Mouse (Mus musculus) kidney, adult 2 months (tissue): ENCODE results near the gene Zfyve19. TPM values are rescaled to one million over a fixed set of nuclear protein-coding genes. Genes with fewer than 3 reads are reported as not detected.
A peak's percentile ranks its signal among the peaks of the same experiment; 100 is the strongest.

Source experiments
- DNase-seq: peaks from one replicate; pipeline ENCODE4 v3.0.0; 2021
- H3K27ac ChIP-seq: fragments of 200-500 bp; 2 replicates; pipeline ENCODE4 v1.5.1; 2012; ENCODE audit warnings: low read depth, low read length, control low read depth, inconsistent platforms; ENCODE audit not compliant: insufficient read depth
- H3K27me3 ChIP-seq: fragments of 200-500 bp; replicated peaks from 2 replicates; pipeline ENCODE4 v1.6.1; 2012; ENCODE audit warnings: mild to moderate bottlenecking, moderate library complexity, low read length, inconsistent platforms; ENCODE audit not compliant: control insufficient read depth, insufficient read depth
- H3K36me3 ChIP-seq: fragments of 200-500 bp; 2 replicates; pipeline ENCODE4 v1.6.1; 2012; ENCODE audit warnings: mild to moderate bottlenecking, moderate library complexity, low read length, inconsistent platforms; ENCODE audit not compliant: control insufficient read depth, insufficient read depth
- H3K4me1 ChIP-seq: fragments of 200-500 bp; 2 replicates; pipeline ENCODE4 v1.6.1; 2011; ENCODE audit warnings: low read length; ENCODE audit not compliant: control insufficient read depth, insufficient read depth
- H3K4me3 ChIP-seq: fragments of 200-500 bp; 2 replicates; pipeline ENCODE4 v1.5.1; 2011; ENCODE audit warnings: mild to moderate bottlenecking, low read depth, low read length, control low read depth; ENCODE audit not compliant: insufficient read depth
- CTCF ChIP-seq: fragments of 200-500 bp; conservative IDR thresholded peaks from 2 replicates; pipeline ENCODE4 v1.5.1; 2011; ENCODE audit warnings: low read depth, mild to moderate bottlenecking, control low read depth, low read length, moderate library complexity, mixed read lengths; ENCODE audit not compliant: insufficient read depth, insufficient read length
- POLR2A ChIP-seq: fragments of 200-500 bp; IDR thresholded peaks from one replicate; pipeline ENCODE4 v1.6.1; 2011; ENCODE audit warnings: low read depth, low read length, control low read depth
- WGBS: fragments of 180-500 bp; shearing (Covaris S2); methylation state at CpG from one replicate; pipeline ENCODE4 v1.1.7; 2018; 5-methylcytosine and 5-hydroxymethylcytosine counted together
- polyA plus RNA-seq: library from polyadenylated mRNA; depleted of rRNA; stranded (reverse); fragments of >200 nt; gene quantifications from 2 replicates; pipeline ENCODE4 v1.2.3, GENCODE M21; 2012

Gene Zfyve19
- polyA plus RNA-seq, 1 experiment = 39.1 TPM

DNA sequence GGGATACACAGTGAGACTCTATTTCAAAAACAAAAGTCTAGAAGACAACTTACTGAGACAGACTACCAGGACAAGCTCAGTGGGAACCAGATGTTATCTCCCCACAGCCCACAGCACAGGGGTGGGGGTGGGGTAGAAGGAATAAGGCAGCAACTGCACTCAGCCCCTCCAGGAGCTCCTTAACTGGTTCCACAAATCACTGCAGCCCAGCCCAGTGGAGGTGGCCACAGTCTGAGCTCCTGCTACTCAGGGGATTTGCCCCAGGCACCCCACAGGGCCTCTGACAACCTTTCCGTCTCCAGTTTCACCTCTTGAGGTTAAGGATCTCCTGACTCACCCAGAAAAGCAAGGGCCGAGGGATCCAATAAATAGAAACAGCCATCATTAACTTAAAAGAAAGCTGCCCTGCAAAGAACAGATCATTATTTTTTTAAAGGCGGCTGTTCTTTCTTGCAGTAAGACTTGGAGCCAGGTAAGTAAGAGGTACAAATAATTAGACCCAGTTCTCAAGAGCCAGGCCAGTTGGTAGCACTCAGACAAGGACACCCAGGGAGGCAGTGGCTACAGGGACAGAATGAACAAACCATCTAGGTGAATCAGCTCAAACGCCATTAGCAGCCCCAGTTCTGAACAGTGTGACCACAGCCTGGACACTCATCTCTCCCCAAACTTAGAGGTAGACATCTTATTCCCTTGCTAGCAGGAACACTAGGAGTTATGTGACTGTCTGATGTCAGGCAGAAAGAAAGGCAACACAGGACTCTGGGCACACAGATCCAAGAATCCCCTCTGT is 11.9 kb upstream of the Zfyve19 start:
- TF ChIP-seq CTCF = no peak
- no peak for TF ChIP-seq POLR2A
- Histone ChIP-seq H3K27me3 (no peaks in the 10 kb centered on the region), H3K4me3 (no peak overlapping the region), H3K36me3 (no peaks in the 10 kb centered on the region), H3K4me1 (no peaks in the 10 kb centered on the region; the same call in 1 of the 2 replicates), H3K27ac (no peak overlapping the region)
- 58% methylated on average over 4 of the region's 4 CpGs for WGBS
- DNase-seq = no peak

DNA sequence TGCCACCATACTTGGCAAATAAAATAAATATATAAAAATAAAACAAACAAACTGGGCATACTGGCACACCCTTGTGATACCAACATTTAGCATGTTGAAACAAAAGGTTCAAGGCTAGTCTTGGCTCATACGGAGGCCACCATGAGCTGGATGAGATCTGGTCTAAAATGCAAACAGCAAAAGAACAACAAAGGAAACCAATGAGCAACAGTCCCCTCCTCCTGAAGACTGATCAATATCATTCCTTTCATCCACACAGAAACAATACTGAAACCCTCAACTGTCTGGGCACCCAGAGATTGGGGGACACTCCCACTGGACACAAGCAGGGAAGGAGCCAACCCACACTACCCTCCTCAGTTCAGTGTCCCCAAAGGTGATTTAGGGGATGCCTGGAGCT is 10.9 kb upstream of the Zfyve19 start:
- no peaks in the 10 kb centered on the region; the same call in 1 of the 2 replicates for H3K4me1 ChIP-seq
- no peaks in the 10 kb centered on the region for H3K27me3 ChIP-seq
- TF ChIP-seq POLR2A = no peak
- no peak for TF ChIP-seq CTCF
- H3K4me3 ChIP-seq = no peak overlapping the region
- 94% methylated on average over 1 of the region's 1 CpGs for WGBS
- H3K36me3 ChIP-seq = no peaks in the 10 kb centered on the region
- no peak overlapping the region for H3K27ac ChIP-seq
- no peak for DNase-seq

GRCm38 (mm10) chr2:119198049-119198448 is 10.4 kb upstream of the Zfyve19 start:
- 53% methylated on average over 1 of the region's 1 CpGs for WGBS
- no peak for DNase-seq
- no peak for TF ChIP-seq POLR2A
- no peak for TF ChIP-seq CTCF
- H3K36me3 ChIP-seq = no peaks in the 10 kb centered on the region
- H3K27me3 ChIP-seq = no peaks in the 10 kb centered on the region
- H3K4me3 ChIP-seq = no peak overlapping the region
- no peaks in the 10 kb centered on the region; the same call in 1 of the 2 replicates for H3K4me1 ChIP-seq
- no peak overlapping the region for H3K27ac ChIP-seq

DNA sequence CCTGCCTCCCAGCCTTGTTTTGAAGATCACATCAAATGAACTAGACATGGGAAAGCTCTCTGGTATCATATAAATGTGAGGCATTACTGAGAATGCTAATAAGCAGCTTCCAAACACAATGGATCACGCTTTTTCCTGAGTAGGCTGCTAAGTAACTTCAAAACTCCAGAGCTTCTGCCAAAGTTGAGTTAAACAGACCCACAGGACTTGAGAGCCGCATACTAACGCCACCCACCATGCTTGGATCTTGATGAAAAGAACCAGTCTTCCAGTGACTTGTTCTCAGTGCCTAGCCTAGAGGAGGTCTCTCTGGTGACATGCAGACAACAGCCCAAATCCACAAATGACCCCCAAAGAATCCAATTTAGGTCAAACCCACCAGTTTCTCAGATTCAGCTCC is 9.5 kb upstream of the Zfyve19 start:
- H3K27me3 ChIP-seq = no peaks in the 10 kb centered on the region
- no peaks in the 10 kb centered on the region for H3K36me3 ChIP-seq
- H3K4me1 ChIP-seq = no peaks in the 10 kb centered on the region; the same call in 1 of the 2 replicates
- TF ChIP-seq CTCF = no peak
- TF ChIP-seq POLR2A = no peak
- H3K4me3 ChIP-seq = no peak overlapping the region
- no peak for DNase-seq
- no peak overlapping the region for H3K27ac ChIP-seq
- WGBS = 73% methylated on average over 3 of the region's 3 CpGs

DNA sequence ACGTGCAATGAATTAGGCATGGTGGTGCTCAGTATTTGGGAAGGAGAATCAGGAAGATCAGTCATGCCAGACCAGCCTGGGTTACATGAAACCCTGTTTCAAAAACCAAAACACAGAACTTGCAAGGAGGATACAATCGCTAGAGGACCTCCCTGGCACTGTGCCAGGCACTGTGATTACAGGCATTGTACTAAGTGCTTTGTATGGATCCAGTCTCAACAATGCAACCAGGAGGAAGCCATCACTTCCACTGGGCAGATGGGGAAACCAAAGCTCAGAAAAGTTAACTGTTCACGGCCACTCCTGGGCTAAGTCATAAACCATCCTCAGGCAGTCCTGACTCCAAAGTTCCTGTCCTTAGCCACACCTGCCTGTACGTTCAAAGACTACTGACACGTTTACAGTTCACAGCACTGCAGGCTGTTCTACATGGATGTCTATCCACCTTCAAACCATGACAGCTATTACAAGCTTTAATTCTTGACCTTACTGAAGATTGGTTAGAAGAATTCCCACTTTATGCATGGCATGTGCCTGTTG is 5.4 kb upstream of the Zfyve19 start:
- DNase-seq = peak; percentile 31
- Histone ChIP-seq H3K27ac (no peak overlapping the region), H3K27me3 (no peaks in the 10 kb centered on the region), H3K36me3 (no peaks in the 10 kb centered on the region), H3K4me3 (no peak overlapping the region), H3K4me1 (no peaks in the 10 kb centered on the region)
- WGBS = 29% methylated on average over 5 of the region's 5 CpGs
- TF ChIP-seq POLR2A = no peak
- no peak for TF ChIP-seq CTCF

DNA sequence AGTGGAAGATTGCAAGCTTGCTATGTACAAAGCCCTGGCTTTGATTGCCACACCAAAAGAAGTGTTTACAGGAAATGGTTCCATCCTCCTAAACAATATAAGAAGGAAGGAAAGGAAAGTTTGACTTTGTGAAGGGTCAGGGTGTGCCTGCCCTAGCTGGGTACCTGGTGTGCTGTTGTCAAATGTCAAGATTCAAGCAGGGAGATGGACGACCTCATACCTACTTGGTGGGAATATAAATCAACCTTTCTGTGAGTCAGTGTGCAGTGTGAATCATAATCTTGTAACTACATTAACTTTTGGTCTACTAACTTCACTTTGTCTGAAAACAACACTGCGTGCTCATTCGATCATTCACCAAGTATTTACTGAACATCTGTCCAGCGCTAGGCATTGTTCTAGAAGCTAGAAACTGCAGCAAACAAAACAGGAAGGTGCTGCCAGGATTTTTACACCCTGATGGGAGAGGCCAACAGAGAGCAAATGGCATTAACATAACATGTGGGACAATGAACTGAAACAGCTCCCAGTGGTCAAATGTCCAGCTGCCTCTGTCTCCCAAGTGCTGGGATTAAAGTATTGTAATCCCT is 4.5 kb upstream of the Zfyve19 start:
- no peaks in the 10 kb centered on the region for H3K4me1 ChIP-seq
- WGBS = 33% methylated on average over 4 of the region's 4 CpGs
- no peak for TF ChIP-seq POLR2A
- TF ChIP-seq CTCF = no peak
- H3K27ac ChIP-seq = no peak overlapping the region
- H3K27me3 ChIP-seq = no peaks in the 10 kb centered on the region
- peak; percentile 23 for DNase-seq
- H3K4me3 ChIP-seq = no peak overlapping the region
- H3K36me3 ChIP-seq = no peaks in the 10 kb centered on the region

DNA sequence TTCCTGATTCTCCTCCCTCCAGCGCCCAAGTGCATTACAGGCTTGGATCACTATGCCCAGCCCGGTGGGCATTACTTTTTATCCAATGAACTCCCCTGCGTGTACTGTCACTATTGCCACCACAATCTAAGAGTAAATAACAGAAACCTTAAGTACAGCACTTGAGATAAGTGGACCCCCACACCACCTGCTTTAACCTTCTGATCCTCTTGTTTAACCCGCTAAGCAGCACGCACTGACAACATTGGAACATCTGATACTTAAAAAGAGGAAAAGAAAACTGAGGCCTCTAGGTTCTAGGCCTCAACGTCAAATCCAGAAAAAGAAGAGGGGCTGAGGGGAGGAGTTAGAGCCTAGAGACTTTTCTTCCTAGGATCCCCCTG is 465 bp upstream of the Zfyve19 start:
- peaks cover 4% of the 10 kb centered on the region for H3K4me1 ChIP-seq
- H3K27ac ChIP-seq = peak overlapping the region; percentile 91
- no peaks in the 10 kb centered on the region; the same call in 1 of the 2 replicates for H3K36me3 ChIP-seq
- no peaks in the 10 kb centered on the region for H3K27me3 ChIP-seq
- DNase-seq = no peak
- 5% methylated on average over 6 of the region's 6 CpGs for WGBS
- no peak for TF ChIP-seq CTCF
- TF ChIP-seq POLR2A = no peak
- peak overlapping the region; percentile 79 for H3K4me3 ChIP-seq
